Mouse (Mus musculus): ENCODE data around the gene Babam2.

GRCm38 (mm10) chr5:32074053-32074452 lies 376.6 kb downstream of the Babam2 start:
- no peak for TF ChIP-seq CHD2 (IDR thresholded peaks at IDR 0.05; ENCODE audit: low read depth, low read length)
- no peak for TF ChIP-seq MAFK (IDR thresholded peaks at IDR 0.05; ENCODE audit: insufficient read depth, low read depth, low read length)
- no peak for TF ChIP-seq ZC3H11A (IDR thresholded peaks at IDR 0.05; ENCODE audit: borderline replicate concordance, low read depth, low read length)
- TF ChIP-seq HCFC1 (IDR thresholded peaks at IDR 0.05; ENCODE audit: borderline replicate concordance, insufficient read depth, low read length): no peak

All from ES-E14 (cell line).